Mouse (Mus musculus) mouse trophoblast stem cell (cell line): ENCODE data around the gene Bend7.

Experiments
- in situ Hi-C, 2 experiments: fragments of 300-500 bp; cut with MseI, MboI; formaldehyde crosslinking; loops; 2 replicates in 1 of 2; 3 replicates in 1 of 2; pipeline ENCODE4 v1.15.1; 2025

Gene Bend7

GRCm38 (mm10) chr2:4717769-4718661, at the start of gene Bend7:
Bend7 (plus strand) TSS chr2:4717831.
- in situ Hi-C loops: loop anchor here (10.0 to 25.0 kb wide), 2 partner anchors 144 to 147 kb away; no protein-coding TSS in a partner anchor

- in situ Hi-C loops: no loop called here
Measured at GRCm38 (mm10) chr2:4668626-4669025, 49.0 kb upstream of the Bend7 start.

- in situ Hi-C loops: no loop called here
Measured at GRCm38 (mm10) chr2:4669701-4670100, 47.9 kb upstream of the Bend7 start.

GRCm38 (mm10) chr2:4671636-4672035, 46.0 kb upstream of the Bend7 start:
- in situ Hi-C loops: no loop called here

GRCm38 (mm10) chr2:4679886-4680285, 37.7 kb upstream of the Bend7 start:
- in situ Hi-C loops: no loop called here

GRCm38 (mm10) chr2:4711262-4711661, 6.4 kb upstream of the Bend7 start:
- in situ Hi-C loops: loop anchor here (10.0 to 25.0 kb wide), 2 partner anchors 151 to 154 kb away; no protein-coding TSS in a partner anchor

- in situ Hi-C loops: loop anchor here (10.0 to 25.0 kb wide), 2 partner anchors 145 to 148 kb away; no protein-coding TSS in a partner anchor
Measured at GRCm38 (mm10) chr2:4717081-4717768, 406 bp upstream of the Bend7 start.

GRCm38 (mm10) chr2:4723088-4723487, 5.5 kb downstream of the Bend7 start:
- in situ Hi-C loops: loop anchor here in 1 of 2 experiments (25.0 kb wide), 1 partner anchor 139 kb away; no protein-coding TSS in a partner anchor

GRCm38 (mm10) chr2:4730161-4730560, 12.5 kb downstream of the Bend7 start:
- in situ Hi-C loops: no loop called here

GRCm38 (mm10) chr2:4733971-4734370, 16.3 kb downstream of the Bend7 start:
- in situ Hi-C loops: no loop called here

- in situ Hi-C loops: no loop called here
Measured at GRCm38 (mm10) chr2:4736095-4736797, 18.6 kb downstream of the Bend7 start.

- in situ Hi-C loops: no loop called here
Measured at GRCm38 (mm10) chr2:4736798-4737155, 19.1 kb downstream of the Bend7 start.

GRCm38 (mm10) chr2:4751918-4752317, 34.3 kb downstream of the Bend7 start:
- in situ Hi-C loops: no loop called here

GRCm38 (mm10) chr2:4755716-4756115, 38.1 kb downstream of the Bend7 start:
- in situ Hi-C loops: no loop called here

GRCm38 (mm10) chr2:4757218-4757617, 39.6 kb downstream of the Bend7 start:
- in situ Hi-C loops: no loop called here

- in situ Hi-C loops: no loop called here
Measured at GRCm38 (mm10) chr2:4760741-4761140, 43.1 kb downstream of the Bend7 start.

- in situ Hi-C loops: no loop called here
Measured at GRCm38 (mm10) chr2:4761906-4762305, 44.3 kb downstream of the Bend7 start.

- in situ Hi-C loops: no loop called here
Measured at GRCm38 (mm10) chr2:4764071-4764470, 46.4 kb downstream of the Bend7 start.

GRCm38 (mm10) chr2:4770376-4770775, 52.7 kb downstream of the Bend7 start:
- in situ Hi-C loops: no loop called here

- in situ Hi-C loops: no loop called here
Measured at GRCm38 (mm10) chr2:4773911-4774310, 56.3 kb downstream of the Bend7 start.

- in situ Hi-C loops: no loop called here
Measured at GRCm38 (mm10) chr2:4777291-4777690, 59.7 kb downstream of the Bend7 start.

- in situ Hi-C loops: no loop called here
Measured at GRCm38 (mm10) chr2:4781641-4782040, 64.0 kb downstream of the Bend7 start.
